Mouse (Mus musculus) gastrocnemius, postnatal 25 days (tissue): ENCODE measurements around the gene Zfp691. TPM values are rescaled to one million over a fixed set of nuclear protein-coding genes. Genes with fewer than 3 reads are reported as not detected.

Experiments
- DNase-seq: peaks from one replicate; pipeline ENCODE4 v3.0.0; 2022
- long read RNA-seq, 2 experiments: library from polyadenylated mRNA; stranded (forward); transcript quantifications; one replicate each; pipeline ENCODE4 v2.0.0; 2021
- total RNA-seq, 2 experiments: library from RNA; stranded (reverse); gene quantifications; 1 replicate in 1 of 2; 2 replicates in 1 of 2; pipeline ENCODE4 v1.2.3; 2021

The Zfp691 gene
- 10 to 100 TPM; 16.3 to 17.5 TPM for total RNA-seq
- long read RNA-seq, experiment 1, partial matches to known transcripts: 0 of 9 reads
- long read RNA-seq, experiment 1, other reads (novel, unspliced or antisense): 1 of 9 reads
- long read RNA-seq, experiment 2, transcript Zfp691-202 (2 exons, 1,588 nt): minor isoform, 5 of 17 reads
- long read RNA-seq, experiment 2, transcript Zfp691-204 (2 exons, 1,721 nt): major isoform, 6 of 17 reads
- long read RNA-seq, experiment 2, partial matches to known transcripts: 3 of 17 reads
- long read RNA-seq, experiment 2, other reads (novel, unspliced or antisense): 3 of 17 reads

GRCm38 (mm10) chr4:119173851-119174453 is at the start of gene Zfp691:
Gene Zfp691 (minus strand): TSS chr4:119174195.
- DNase-seq: peak; percentile 95

- DNase-seq: no peak
These were observed 49.7 kb upstream of the Zfp691 start for GRCm38 (mm10) chr4:119223696-119224095.

GRCm38 (mm10) chr4:119218169-119218568 is 44.2 kb upstream of the Zfp691 start, which contains the start of gene Tmem269:
Gene Tmem269 (minus strand): TSS chr4:119218217.
- no peak for DNase-seq

GRCm38 (mm10) chr4:119216667-119217066 is 42.7 kb upstream of the Zfp691 start:
- DNase-seq: no peak

GRCm38 (mm10) chr4:119204672-119205071 is 30.7 kb upstream of the Zfp691 start:
- DNase-seq: no peak

- no peak for DNase-seq
These were observed 24.1 kb upstream of the Zfp691 start for GRCm38 (mm10) chr4:119198105-119198504.

- no peak for DNase-seq
These were observed 21.8 kb upstream of the Zfp691 start for GRCm38 (mm10) chr4:119195582-119196320.

GRCm38 (mm10) chr4:119194909-119195581 is 21.1 kb upstream of the Zfp691 start, which contains the start of gene Svbp:
Gene Svbp (plus strand): TSS chr4:119195306.
- peak; percentile 90 for DNase-seq

GRCm38 (mm10) chr4:119192757-119193156 is 18.8 kb upstream of the Zfp691 start:
- DNase-seq: no peak

- DNase-seq: no peak
These were observed 17.3 kb upstream of the Zfp691 start for GRCm38 (mm10) chr4:119191273-119191672.

GRCm38 (mm10) chr4:119190618-119191017 is 16.6 kb upstream of the Zfp691 start:
- DNase-seq: no peak

GRCm38 (mm10) chr4:119189864-119190263 is 15.9 kb upstream of the Zfp691 start, which contains the start of gene Ermap:
Gene Ermap (minus strand): TSS chr4:119190011.
- DNase-seq: no peak

- DNase-seq: no peak
These were observed 15.4 kb upstream of the Zfp691 start for GRCm38 (mm10) chr4:119189392-119189791.

- no peak for DNase-seq
These were observed 14.2 kb upstream of the Zfp691 start for GRCm38 (mm10) chr4:119188060-119188785.

- DNase-seq: no peak
These were observed 11.8 kb upstream of the Zfp691 start for GRCm38 (mm10) chr4:119185771-119186170.

- DNase-seq: no peak
These were observed 9.5 kb upstream of the Zfp691 start for GRCm38 (mm10) chr4:119183525-119183924.

GRCm38 (mm10) chr4:119181456-119181855 is 7.5 kb upstream of the Zfp691 start:
- DNase-seq: no peak

GRCm38 (mm10) chr4:119180133-119180707 is 6.2 kb upstream of the Zfp691 start:
- no peak for DNase-seq

- DNase-seq: no peak
These were observed 4.3 kb upstream of the Zfp691 start for GRCm38 (mm10) chr4:119178331-119178730.

- DNase-seq: no peak
These were observed 3.7 kb upstream of the Zfp691 start for GRCm38 (mm10) chr4:119177702-119178101.
